18 mouse cellular contexts compared by ENCODE assay signal in genomic region chr3:130217705-130218104, GRCm38 (mm10).
DNase-seq lines count a peak whose midpoint lies in the region; ATAC-seq and TF ChIP-seq lines count a peak whose summit lies in the region.
"Had no signal": no experiment of that assay in that cellular context is flagged by ENCODE, and none has a peak within 500 bp of the region (broad histone marks: within the 10 kb centered on the region; RNA-seq: fewer than 3 reads in every experiment).

No protein-coding gene starts in this region.

- H3K79me2 ChIP-seq in myocyte (ENCODE audit: control insufficient read depth, insufficient read depth), result no peaks in the 10 kb centered on the region

- no peak overlapping the region for H3K27ac ChIP-seq in midbrain, embryonic 15.5 days
- no peak overlapping the region for H3K27ac ChIP-seq in midbrain, embryonic 10.5 days (replicated peaks)
- H3K27ac ChIP-seq: embryonic facial prominence, embryonic 10.5 days; embryonic facial prominence, embryonic 12.5 days; forebrain, embryonic 13.5 days had no signal

- no peak overlapping the region for H3K4me2 ChIP-seq in midbrain, embryonic 15.5 days
- peak overlapping the region; percentile 40 for H3K4me2 ChIP-seq in myocyte (ENCODE audit: low read depth)
- H3K4me2 ChIP-seq: embryonic facial prominence, embryonic 12.5 days; forebrain, embryonic 13.5 days had no signal

- WGBS in midbrain, embryonic 15.5 days, result 72% methylated on average over 2 of the region's 2 CpGs
- WGBS in midbrain, embryonic 10.5 days, result 88% methylated on average over 2 of the region's 2 CpGs

- no peak overlapping the region for H3ac ChIP-seq in myocyte (ENCODE audit: control insufficient read depth, insufficient read length)

- no peak overlapping the region for H3K9ac ChIP-seq in midbrain, embryonic 15.5 days
- H3K9ac ChIP-seq: embryonic facial prominence, embryonic 12.5 days; forebrain, embryonic 13.5 days; forebrain, postnatal 0 days had no signal

- peaks cover 10% of the 10 kb centered on the region; the same call in 1 of the 2 replicates for H3K4me1 ChIP-seq in midbrain, embryonic 15.5 days
- peaks cover 3% of the 10 kb centered on the region; the same call in 1 of the 2 replicates for H3K4me1 ChIP-seq in midbrain, embryonic 10.5 days
- H3K4me1 ChIP-seq: forebrain, embryonic 13.5 days had no signal

- no peaks in the 10 kb centered on the region for H3K9me3 ChIP-seq in midbrain, embryonic 15.5 days
- no peaks in the 10 kb centered on the region for H3K9me3 ChIP-seq in midbrain, embryonic 10.5 days (replicated peaks)
- H3K9me3 ChIP-seq: embryonic facial prominence, embryonic 10.5 days; embryonic facial prominence, embryonic 12.5 days; forebrain, embryonic 13.5 days had no signal

- no peak for TF ChIP-seq POLR2A in brain, embryonic 14.5 days (IDR thresholded peaks at IDR 0.05; ENCODE audit: borderline replicate concordance, extremely low read depth, insufficient read depth, insufficient read length, poor library complexity, severe bottlenecking)
- TF ChIP-seq POLR2A in myocyte (IDR thresholded peaks at IDR 0.05; ENCODE audit: insufficient read length, low read depth), result no peak

- no peak overlapping the region for H3K4me3 ChIP-seq in midbrain, embryonic 15.5 days
- H3K4me3 ChIP-seq in midbrain, embryonic 10.5 days, result no peak overlapping the region
- H3K4me3 ChIP-seq in myocyte, result no peak overlapping the region
- H3K4me3 ChIP-seq: embryonic facial prominence, embryonic 10.5 days; embryonic facial prominence, embryonic 12.5 days; forebrain, embryonic 13.5 days had no signal

- no peaks in the 10 kb centered on the region for H3K27me3 ChIP-seq in midbrain, embryonic 15.5 days (replicated peaks)
- no peaks in the 10 kb centered on the region for H3K27me3 ChIP-seq in midbrain, embryonic 10.5 days (ENCODE audit: low read depth, poor library complexity, severe bottlenecking)
- no peaks in the 10 kb centered on the region for H3K27me3 ChIP-seq in myocyte (ENCODE audit: control insufficient read depth, insufficient read depth, insufficient read length)
- H3K27me3 ChIP-seq: embryonic facial prominence, embryonic 12.5 days; forebrain, embryonic 13.5 days had no signal

- ATAC-seq in midbrain, embryonic 15.5 days (replicated peaks), result peak; percentile 69
- ATAC-seq: forebrain, embryonic 13.5 days; forebrain, postnatal 0 days had no signal

- TF ChIP-seq CTCF in brain, embryonic 14.5 days (IDR thresholded peaks at IDR 0.05; ENCODE audit: borderline replicate concordance, extremely low read depth, insufficient read depth, insufficient read length), result no peak

- no peak for DNase-seq in midbrain, embryonic 10.5 days (ENCODE audit: low spot score)
- DNase-seq in brain, embryonic 14.5 days (ENCODE audit: low read depth), result peak; percentile 32
- no peak for DNase-seq in heart, adult 8-10 months (ENCODE audit: low spot score)
- no peak for DNase-seq in ovary, adult 18-20 months (ENCODE audit: low spot score)
- DNase-seq: adrenal gland, adult 2 months; adrenal gland, postnatal 10 days; adrenal gland, postnatal 25 days; cerebellum, adult 11-12 months; cerebellum, adult 2 months; cerebellum, adult 9-10 months; cerebellum, postnatal 10 days; cerebellum, postnatal 25 days; forebrain, postnatal 0 days had no signal

- H3K36me3 ChIP-seq in midbrain, embryonic 15.5 days (replicated peaks), result no peaks in the 10 kb centered on the region
- no peaks in the 10 kb centered on the region for H3K36me3 ChIP-seq in midbrain, embryonic 10.5 days
- H3K36me3 ChIP-seq in myocyte (ENCODE audit: control insufficient read depth, insufficient read depth), result no peaks in the 10 kb centered on the region
- H3K36me3 ChIP-seq: embryonic facial prominence, embryonic 10.5 days; embryonic facial prominence, embryonic 12.5 days had no signal

TF ChIP-seq in myocyte, 11 proteins besides CTCF, POLR2A, EP300 and RAD21:
- TF ChIP-seq E2F4 (IDR thresholded peaks at IDR 0.05; ENCODE audit: insufficient read depth) (no peak), TCF3 (IDR thresholded peaks at IDR 0.05; ENCODE audit: insufficient read length, low read depth) (no peak), TCF12 (IDR thresholded peaks at IDR 0.05; ENCODE audit: insufficient read depth, poor library complexity, severe bottlenecking) (no peak), SRF (IDR thresholded peaks at IDR 0.05; ENCODE audit: control insufficient read depth, insufficient read length, low read depth) (no peak), MYOD1 (IDR thresholded peaks at IDR 0.05; ENCODE audit: control insufficient read depth in 1 of 3, insufficient read length in 2 of 3, low read depth in 2 of 3) (no peak), REST (IDR thresholded peaks at IDR 0.05; ENCODE audit: insufficient read depth, insufficient read length) (no peak), USF1 (IDR thresholded peaks at IDR 0.05; ENCODE audit: low read depth) (no peak), MAX (IDR thresholded peaks at IDR 0.05; ENCODE audit: low read depth) (no peak)
